Comparison of ENCODE assay signal across 20 mouse cellular contexts in genomic region chr3:35900555-35901204, GRCm38 (mm10).
"Had no signal": no experiment of that assay in that cellular context is flagged by ENCODE, and none has a peak within 500 bp of the region (broad histone marks: within the 10 kb centered on the region; RNA-seq: fewer than 3 reads in every experiment).

No protein-coding gene starts in this region.

- H3K9ac ChIP-seq: kidney, embryonic 15.5 days; liver, embryonic 14.5 days; lung, embryonic 15.5 days; stomach, embryonic 15.5 days had no signal

- H3K4me3 ChIP-seq: kidney, embryonic 15.5 days; left cerebral cortex, adult 2 months; lung, embryonic 15.5 days; megakaryocyte, embryonic 14.5 days; stomach, embryonic 15.5 days had no signal

- H3K9me3 ChIP-seq: kidney, embryonic 15.5 days; lung, embryonic 15.5 days; stomach, embryonic 15.5 days had no signal

- H3K27me3 ChIP-seq: kidney, embryonic 15.5 days; lung, embryonic 15.5 days; megakaryocyte, embryonic 14.5 days; stomach, embryonic 15.5 days had no signal

- H3K4me1 ChIP-seq: kidney, embryonic 15.5 days; lung, embryonic 15.5 days; stomach, embryonic 15.5 days had no signal

- DNase-seq: kidney, adult 8-10 months; kidney, postnatal 10 days; kidney, postnatal 36 days; layer of hippocampus, postnatal 36 days; lung, adult 18-20 months; lung, postnatal 10 days; lung, postnatal 36 days; midbrain, embryonic 14.5 days; retina, postnatal 1 day; right cerebral cortex, postnatal 25 days; thymus, postnatal 25 days had no signal

- H3K4me2 ChIP-seq: kidney, embryonic 15.5 days; liver, embryonic 11.5 days; lung, embryonic 15.5 days; midbrain, embryonic 11.5 days; stomach, embryonic 15.5 days had no signal

- H3K27ac ChIP-seq: kidney, embryonic 15.5 days; left cerebral cortex, adult 2 months; liver, embryonic 14.5 days; lung, embryonic 15.5 days; stomach, embryonic 15.5 days had no signal

- ATAC-seq: intestine, embryonic 16.5 days had no signal
